Comparison of ENCODE assay signal across 32 mouse cellular contexts in genomic region chr1:97804520-97804919, GRCm38 (mm10).
"Had no signal": no experiment of that assay in that cellular context is flagged by ENCODE, and none has a peak within 500 bp of the region (broad histone marks: within the 10 kb centered on the region; RNA-seq: fewer than 3 reads in every experiment).

No protein-coding gene starts in this region.

- H3K4me2 ChIP-seq: limb, embryonic 12.5 days; limb, embryonic 13.5 days; limb, embryonic 15.5 days; liver, embryonic 11.5 days; liver, embryonic 12.5 days; liver, embryonic 13.5 days; liver, embryonic 15.5 days; lung, embryonic 14.5 days; lung, embryonic 15.5 days; midbrain, embryonic 11.5 days; midbrain, embryonic 12.5 days; midbrain, embryonic 13.5 days; midbrain, embryonic 15.5 days; neural tube, embryonic 12.5 days had no signal

- H3K4me3 ChIP-seq: limb, embryonic 10.5 days; limb, embryonic 12.5 days; limb, embryonic 13.5 days; limb, embryonic 15.5 days; liver, embryonic 12.5 days; liver, embryonic 13.5 days; liver, embryonic 15.5 days; lung, embryonic 15.5 days; megakaryocyte, embryonic 14.5 days; midbrain, embryonic 10.5 days; midbrain, embryonic 12.5 days; midbrain, embryonic 13.5 days; midbrain, embryonic 15.5 days; myocyte; neural tube, embryonic 12.5 days had no signal

- ATAC-seq: liver, embryonic 12.5 days; liver, postnatal 0 days; lung, postnatal 0 days; midbrain, embryonic 13.5 days; midbrain, embryonic 15.5 days; midbrain, embryonic 16.5 days had no signal

- H3K27ac ChIP-seq: limb, embryonic 10.5 days; limb, embryonic 12.5 days; limb, embryonic 13.5 days; limb, embryonic 15.5 days; liver, embryonic 12.5 days; liver, embryonic 13.5 days; liver, embryonic 14.5 days; liver, embryonic 15.5 days; lung, embryonic 15.5 days; macrophage; midbrain, embryonic 10.5 days; midbrain, embryonic 12.5 days; midbrain, embryonic 13.5 days; midbrain, embryonic 15.5 days; neural tube, embryonic 12.5 days had no signal

- H3K4me1 ChIP-seq: limb, embryonic 10.5 days; limb, embryonic 12.5 days; limb, embryonic 13.5 days; limb, embryonic 15.5 days; liver, embryonic 12.5 days; liver, embryonic 13.5 days; liver, embryonic 15.5 days; lung, embryonic 15.5 days; megakaryocyte, embryonic 14.5 days; midbrain, embryonic 10.5 days; midbrain, embryonic 12.5 days; midbrain, embryonic 13.5 days; midbrain, embryonic 15.5 days; neural tube, embryonic 12.5 days had no signal

- H3K36me3 ChIP-seq: limb, embryonic 10.5 days; limb, embryonic 12.5 days; limb, embryonic 13.5 days; limb, embryonic 15.5 days; liver, embryonic 12.5 days; liver, embryonic 13.5 days; liver, embryonic 15.5 days; lung, embryonic 15.5 days; midbrain, embryonic 10.5 days; midbrain, embryonic 12.5 days; midbrain, embryonic 13.5 days; midbrain, embryonic 15.5 days; neural tube, embryonic 12.5 days had no signal

- H3K9me3 ChIP-seq: limb, embryonic 10.5 days; limb, embryonic 15.5 days; liver, embryonic 12.5 days; liver, embryonic 13.5 days; liver, embryonic 15.5 days; lung, embryonic 15.5 days; midbrain, embryonic 15.5 days; neural tube, embryonic 12.5 days had no signal

- H3K9ac ChIP-seq: limb, embryonic 12.5 days; limb, embryonic 13.5 days; limb, embryonic 15.5 days; liver, embryonic 12.5 days; liver, embryonic 13.5 days; liver, embryonic 14.5 days; liver, embryonic 15.5 days; liver, postnatal 0 days; lung, embryonic 14.5 days; lung, embryonic 15.5 days; midbrain, embryonic 12.5 days; midbrain, embryonic 13.5 days; midbrain, embryonic 15.5 days; neural tube, embryonic 12.5 days had no signal

- DNase-seq: left cerebral cortex, postnatal 4 days; liver; liver, embryonic 13.5 days; liver, postnatal 0 days; lung, adult 18-20 months; lung, adult 2 months; lung, embryonic 14.5 days; lung, postnatal 10 days; lung, postnatal 14 days; lung, postnatal 36 days; lung, postnatal 4 days; midbrain, embryonic 14.5 days had no signal

- H3K27me3 ChIP-seq: limb, embryonic 12.5 days; limb, embryonic 13.5 days; limb, embryonic 15.5 days; liver, embryonic 12.5 days; liver, embryonic 13.5 days; liver, embryonic 15.5 days; lung, embryonic 15.5 days; megakaryocyte, embryonic 14.5 days; midbrain, embryonic 12.5 days; midbrain, embryonic 13.5 days; midbrain, embryonic 15.5 days; neural tube, embryonic 12.5 days had no signal
